Mouse (Mus musculus) cortical plate, adult 2 months (tissue): ENCODE measurements around the gene Uvrag.

Experiments used
- CTCF ChIP-seq: fragments of 200-500 bp; IDR thresholded peaks from 2 replicates; pipeline ENCODE4 v1.5.1; 2011; ENCODE audit warnings: mild to moderate bottlenecking, control low read depth, low read length; ENCODE audit not compliant: insufficient read depth; ENCODE audit errors: extremely low read depth
- POLR2A ChIP-seq: fragments of 200-500 bp; IDR thresholded peaks from 2 replicates; pipeline ENCODE4 v1.6.1; 2011; ENCODE audit warnings: mild to moderate bottlenecking, low read length, control low read depth; ENCODE audit not compliant: insufficient read depth; ENCODE audit errors: extremely low read depth

GRCm38 (mm10) chr7:99169717-99170403 lies 28.9 kb upstream of the Uvrag start:
- no peak for TF ChIP-seq POLR2A
- TF ChIP-seq CTCF, result no peak
